Mouse (Mus musculus): ENCODE measurements around the gene Tpst2. TPM values are rescaled to one million over a fixed set of nuclear protein-coding genes. Genes with fewer than 3 reads are reported as not detected.
A peak's percentile ranks its signal among the peaks of the same experiment; 100 is the strongest.

The Tpst2 gene
- polyA plus RNA-seq, 1 experiment from 2014 or later, result 68.7 TPM

GRCm38 (mm10) chr5:112253169-112253568 is 23.3 kb upstream of the Tpst2 start:
- H3K4me1 ChIP-seq (ENCODE audit: insufficient read depth, low read length), result peaks cover 36% of the 10 kb centered on the region
- no peaks in the 10 kb centered on the region for H3K27me3 ChIP-seq (ENCODE audit: insufficient read depth, low read length)
- H3K9ac ChIP-seq (replicated peaks; ENCODE audit: low read length), result no peak overlapping the region
- no peaks in the 10 kb centered on the region for H3K9me3 ChIP-seq (ENCODE audit: low read length)
- no peak overlapping the region for H3K27ac ChIP-seq (ENCODE audit: low read length)
- WGBS, result 36% methylated on average over 8 of the region's 8 CpGs
- no peak overlapping the region for H3K4me2 ChIP-seq (replicated peaks; ENCODE audit: low read depth, low read length)
- peak; percentile 17; the same call in 1 of the 2 replicates for ATAC-seq (ENCODE audit: low FRiP score, low TSS enrichment)
- H3K4me3 ChIP-seq (ENCODE audit: low read length), result no peak overlapping the region
- no peaks in the 10 kb centered on the region for H3K36me3 ChIP-seq (ENCODE audit: insufficient read depth, low read length)

- WGBS, result 79% methylated on average over 7 of the region's 7 CpGs
- Histone ChIP-seq H3K27ac (ENCODE audit: low read length) (peak overlapping the region; percentile 41; the same call in 1 of the 2 replicates), H3K9me3 (ENCODE audit: low read length) (no peaks in the 10 kb centered on the region), H3K36me3 (ENCODE audit: insufficient read depth, low read length) (no peaks in the 10 kb centered on the region), H3K4me2 (replicated peaks; ENCODE audit: low read depth, low read length) (no peak overlapping the region), H3K4me1 (ENCODE audit: insufficient read depth, low read length) (peaks cover 36% of the 10 kb centered on the region), H3K9ac (replicated peaks; ENCODE audit: low read length) (no peak overlapping the region), H3K27me3 (ENCODE audit: insufficient read depth, low read length) (no peaks in the 10 kb centered on the region), H3K4me3 (ENCODE audit: low read length) (no peak overlapping the region)
- ATAC-seq (ENCODE audit: low FRiP score, low TSS enrichment), result no peak
Observed at GRCm38 (mm10) chr5:112254282-112254806, 22.1 kb upstream of the Tpst2 start.

DNA sequence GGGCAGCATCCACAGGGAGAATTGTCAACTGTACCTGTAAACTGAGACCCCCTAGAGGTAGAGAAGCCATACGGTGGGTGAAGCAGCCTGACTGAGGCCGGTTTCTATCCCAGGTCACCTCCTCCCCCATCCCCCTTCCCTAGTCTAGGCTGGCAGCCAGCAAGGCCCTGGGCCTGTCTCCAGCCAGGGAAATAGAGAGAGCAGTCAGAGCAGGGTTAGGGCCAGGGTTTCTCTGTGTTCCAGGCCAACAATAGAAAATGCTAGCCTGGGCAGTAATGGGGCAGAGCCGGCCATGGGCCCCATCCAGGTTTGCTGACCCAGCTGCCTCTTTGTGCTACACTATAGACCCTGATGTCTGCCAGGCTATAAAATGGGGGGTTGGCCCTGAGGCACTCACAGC is 21.1 kb upstream of the Tpst2 start, which contains the start of gene Crybb1:
Crybb1 (plus strand) TSS at position 390 of the 400 bp plus-strand sequence.
- Histone ChIP-seq H3K27ac (ENCODE audit: low read length) (peak within 1 kb of the TSS; percentile 41; the same call in 1 of the 2 replicates), H3K9me3 (ENCODE audit: low read length) (no peaks in the 10 kb centered on the region), H3K4me3 (ENCODE audit: low read length) (no peak within 1 kb of the TSS), H3K36me3 (ENCODE audit: insufficient read depth, low read length) (no peaks in the 10 kb centered on the region), H3K4me1 (ENCODE audit: insufficient read depth, low read length) (peaks cover 36% of the 10 kb centered on the region), H3K9ac (replicated peaks; ENCODE audit: low read length) (peak within 1 kb of the TSS; percentile 32), H3K27me3 (ENCODE audit: insufficient read depth, low read length) (no peaks in the 10 kb centered on the region), H3K4me2 (replicated peaks; ENCODE audit: low read depth, low read length) (no peak within 1 kb of the TSS)
- WGBS, result 34% methylated on average over 3 of the region's 3 CpGs
- ATAC-seq (ENCODE audit: low FRiP score, low TSS enrichment), result no peak

- Histone ChIP-seq H3K36me3 (ENCODE audit: insufficient read depth, low read length) (no peaks in the 10 kb centered on the region), H3K4me3 (ENCODE audit: low read length) (no peak overlapping the region), H3K4me2 (replicated peaks; ENCODE audit: low read depth, low read length) (no peak overlapping the region), H3K9ac (replicated peaks; ENCODE audit: low read length) (no peak overlapping the region), H3K4me1 (ENCODE audit: insufficient read depth, low read length) (peaks cover 36% of the 10 kb centered on the region), H3K27ac (ENCODE audit: low read length) (no peak overlapping the region), H3K27me3 (ENCODE audit: insufficient read depth, low read length) (no peaks in the 10 kb centered on the region), H3K9me3 (ENCODE audit: low read length) (no peaks in the 10 kb centered on the region)
- 73% methylated on average over 9 of the region's 9 CpGs for WGBS
- no peak for ATAC-seq (ENCODE audit: low FRiP score, low TSS enrichment)
Observed at GRCm38 (mm10) chr5:112256457-112256856, 20.0 kb upstream of the Tpst2 start.

- no peak overlapping the region for H3K9ac ChIP-seq (replicated peaks; ENCODE audit: low read length)
- ATAC-seq (ENCODE audit: low FRiP score, low TSS enrichment), result no peak
- H3K4me3 ChIP-seq (ENCODE audit: low read length), result no peak overlapping the region
- no peaks in the 10 kb centered on the region for H3K9me3 ChIP-seq (ENCODE audit: low read length)
- 63% methylated on average over 3 of the region's 3 CpGs for WGBS
- H3K4me1 ChIP-seq (ENCODE audit: insufficient read depth, low read length), result peaks cover 32% of the 10 kb centered on the region
- H3K27ac ChIP-seq (ENCODE audit: low read length), result no peak overlapping the region
- no peak overlapping the region for H3K4me2 ChIP-seq (replicated peaks; ENCODE audit: low read depth, low read length)
- H3K27me3 ChIP-seq (ENCODE audit: insufficient read depth, low read length), result no peaks in the 10 kb centered on the region
- no peaks in the 10 kb centered on the region for H3K36me3 ChIP-seq (ENCODE audit: insufficient read depth, low read length)
Observed at GRCm38 (mm10) chr5:112257896-112258295, 18.6 kb upstream of the Tpst2 start.

GRCm38 (mm10) chr5:112259862-112260650 is 16.4 kb upstream of the Tpst2 start:
- Histone ChIP-seq H3K9me3 (ENCODE audit: low read length) (no peaks in the 10 kb centered on the region), H3K27ac (ENCODE audit: low read length) (no peak overlapping the region), H3K4me1 (ENCODE audit: insufficient read depth, low read length) (peaks cover 23% of the 10 kb centered on the region), H3K4me3 (ENCODE audit: low read length) (no peak overlapping the region), H3K9ac (replicated peaks; ENCODE audit: low read length) (no peak overlapping the region), H3K4me2 (replicated peaks; ENCODE audit: low read depth, low read length) (no peak overlapping the region), H3K36me3 (ENCODE audit: insufficient read depth, low read length) (no peaks in the 10 kb centered on the region), H3K27me3 (ENCODE audit: insufficient read depth, low read length) (no peaks in the 10 kb centered on the region)
- 84% methylated on average over 16 of the region's 16 CpGs for WGBS
- ATAC-seq (ENCODE audit: low FRiP score, low TSS enrichment), result no peak

- ATAC-seq (ENCODE audit: low FRiP score, low TSS enrichment), result no peak
- Histone ChIP-seq H3K4me3 (ENCODE audit: low read length) (no peak overlapping the region), H3K4me2 (replicated peaks; ENCODE audit: low read depth, low read length) (no peak overlapping the region), H3K9ac (replicated peaks; ENCODE audit: low read length) (no peak overlapping the region), H3K27me3 (ENCODE audit: insufficient read depth, low read length) (no peaks in the 10 kb centered on the region), H3K36me3 (ENCODE audit: insufficient read depth, low read length) (no peaks in the 10 kb centered on the region), H3K4me1 (ENCODE audit: insufficient read depth, low read length) (peaks cover 20% of the 10 kb centered on the region), H3K9me3 (ENCODE audit: low read length) (no peaks in the 10 kb centered on the region), H3K27ac (ENCODE audit: low read length) (no peak overlapping the region)
- 92% methylated on average over 3 of the region's 3 CpGs for WGBS
Observed at GRCm38 (mm10) chr5:112260818-112261217, 15.7 kb upstream of the Tpst2 start.

- Histone ChIP-seq H3K4me2 (replicated peaks; ENCODE audit: low read depth, low read length) (no peak overlapping the region), H3K4me3 (ENCODE audit: low read length) (no peak overlapping the region), H3K9me3 (ENCODE audit: low read length) (no peaks in the 10 kb centered on the region), H3K27ac (ENCODE audit: low read length) (no peak overlapping the region), H3K4me1 (ENCODE audit: insufficient read depth, low read length) (peaks cover 9% of the 10 kb centered on the region), H3K9ac (replicated peaks; ENCODE audit: low read length) (no peak overlapping the region), H3K36me3 (ENCODE audit: insufficient read depth, low read length) (no peaks in the 10 kb centered on the region), H3K27me3 (ENCODE audit: insufficient read depth, low read length) (no peaks in the 10 kb centered on the region)
- 80% methylated on average over 7 of the region's 7 CpGs for WGBS
- ATAC-seq (ENCODE audit: low FRiP score, low TSS enrichment), result no peak
Observed at GRCm38 (mm10) chr5:112264099-112264498, 12.4 kb upstream of the Tpst2 start.

DNA sequence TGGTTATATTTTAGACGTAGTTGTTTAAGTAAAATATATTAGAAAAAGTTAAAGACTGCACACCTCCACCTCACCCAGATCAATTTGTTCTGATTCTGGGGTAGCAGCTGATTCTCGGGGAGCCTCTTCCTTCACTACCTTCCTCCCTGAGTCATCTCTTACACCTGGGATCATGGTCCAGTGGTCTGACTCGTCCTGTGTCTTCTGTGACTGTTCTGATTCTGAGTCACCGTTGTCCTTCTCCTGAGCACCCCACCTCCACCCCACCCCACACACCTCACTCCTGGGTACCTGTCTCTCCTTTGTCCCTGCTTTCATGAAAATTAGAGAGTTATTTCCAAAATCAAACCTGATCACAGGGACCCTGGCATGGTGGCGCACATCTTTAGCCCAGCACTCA is 11.4 kb upstream of the Tpst2 start:
- H3K4me1 ChIP-seq (ENCODE audit: insufficient read depth, low read length), result peaks cover 13% of the 10 kb centered on the region
- no peak overlapping the region for H3K4me3 ChIP-seq (ENCODE audit: low read length)
- no peak for ATAC-seq (ENCODE audit: low FRiP score, low TSS enrichment)
- no peaks in the 10 kb centered on the region for H3K27me3 ChIP-seq (ENCODE audit: insufficient read depth, low read length)
- H3K27ac ChIP-seq (ENCODE audit: low read length), result no peak overlapping the region
- no peaks in the 10 kb centered on the region for H3K36me3 ChIP-seq (ENCODE audit: insufficient read depth, low read length)
- no peak overlapping the region for H3K9ac ChIP-seq (replicated peaks; ENCODE audit: low read length)
- whole genome bisulfite sequencing, result 87% methylated on average over 5 of the region's 5 CpGs
- no peak overlapping the region for H3K4me2 ChIP-seq (replicated peaks; ENCODE audit: low read depth, low read length)
- no peaks in the 10 kb centered on the region for H3K9me3 ChIP-seq (ENCODE audit: low read length)

- ATAC-seq (ENCODE audit: low FRiP score, low TSS enrichment), result peak; percentile 64
- Histone ChIP-seq H3K4me3 (ENCODE audit: low read length) (no peak overlapping the region), H3K4me1 (ENCODE audit: insufficient read depth, low read length) (peaks cover 14% of the 10 kb centered on the region), H3K27ac (ENCODE audit: low read length) (no peak overlapping the region), H3K36me3 (ENCODE audit: insufficient read depth, low read length) (no peaks in the 10 kb centered on the region), H3K27me3 (ENCODE audit: insufficient read depth, low read length) (no peaks in the 10 kb centered on the region), H3K9me3 (ENCODE audit: low read length) (no peaks in the 10 kb centered on the region), H3K9ac (replicated peaks; ENCODE audit: low read length) (no peak overlapping the region), H3K4me2 (replicated peaks; ENCODE audit: low read depth, low read length) (peak overlapping the region; percentile 29)
- WGBS, result 10% methylated on average over 10 of the region's 10 CpGs
Observed at GRCm38 (mm10) chr5:112265515-112265914, 11.0 kb upstream of the Tpst2 start.

All from kidney, embryonic 16.5 days (tissue).